Mouse (Mus musculus) neutrophil, adult 83 days (primary cell): ENCODE measurements around the gene Bglap. TPM values are rescaled to one million over a fixed set of nuclear protein-coding genes. Genes with fewer than 3 reads are reported as not detected.

Experiments used
- total RNA-seq, 2 experiments: library from RNA; stranded (reverse); gene quantifications; one replicate each; pipeline ENCODE4 v1.2.4; 2023

Bglap gene
- total RNA-seq = 100 to 1,000 TPM; 105 to 139 TPM

GRCm38 (mm10) chr3:88384364-88384763 lies at the start of gene Bglap:
Bglap (minus strand) TSS chr3:88384464.

GRCm38 (mm10) chr3:88424605-88425329 lies 40.5 kb upstream of the Bglap start, which contains the start of gene Slc25a44:
Slc25a44 (minus strand) TSS chr3:88425139.

GRCm38 (mm10) chr3:88409741-88410644 lies 25.7 kb upstream of the Bglap start, which contains the start of gene Pmf1:
Pmf1 (minus strand) TSS chr3:88410331.

GRCm38 (mm10) chr3:88378599-88378998 lies 5.7 kb downstream of the Bglap start, which contains the start of gene Bglap2:
Bglap2 (minus strand) TSS chr3:88378699.

GRCm38 (mm10) chr3:88372643-88373042 lies 11.6 kb downstream of the Bglap start, which contains the start of gene Bglap3:
Bglap3 (minus strand) TSS chr3:88372743.

GRCm38 (mm10) chr3:88364337-88364736 lies 19.9 kb downstream of the Bglap start, which contains the start of gene Paqr6:
Paqr6 (plus strand) TSS chr3:88364584.

GRCm38 (mm10) chr3:88336058-88337013 lies 47.9 kb downstream of the Bglap start, which contains the start of the genes Tmem79 and Smg5:
Tmem79 (minus strand) TSS chr3:88336148.
Smg5 (plus strand) TSS chr3:88336260.

Other genes with a start within 250 kb of the Bglap start
- 10 to 100 TPM; 55.4 to 69.5 TPM for gene Mef2d, start 242.1 kb downstream of the Bglap start, total RNA-seq
- gene Rhbg, start 129.8 kb downstream of the Bglap start, total RNA-seq = not detected
- not detected for gene Gm38392, start 97.3 kb downstream of the Bglap start, total RNA-seq
- gene Tsacc, start 87.5 kb downstream of the Bglap start, total RNA-seq = 1 to 10 TPM in 1 of 2 experiments, not detected in 1; 1.3 TPM
- 10 to 100 TPM; 66.6 to 69.9 TPM for gene Cct3, start 87.3 kb downstream of the Bglap start, total RNA-seq
- gene Glmp, start 59.4 kb downstream of the Bglap start, total RNA-seq = 100 to 1,000 TPM; 114 to 115 TPM
- gene Tmem79, start 48.3 kb downstream of the Bglap start, total RNA-seq = 1 to 10 TPM; 1.2 to 1.3 TPM
- 10 to 100 TPM; 48.0 to 51.9 TPM for gene Smg5, start 48.2 kb downstream of the Bglap start, total RNA-seq
- 1 to 10 TPM in 1 of 2 experiments, under 1 TPM in 1; 0.46 to 1.1 TPM for gene Paqr6, start 19.9 kb downstream of the Bglap start, total RNA-seq
- 10 to 100 TPM; 15.2 to 25.3 TPM for gene Bglap3, start 11.7 kb downstream of the Bglap start, total RNA-seq
- gene Bglap2, start 5.8 kb downstream of the Bglap start, total RNA-seq = 10 to 100 TPM; 26.3 to 43.3 TPM
- 10 to 100 TPM; 59.0 to 65.4 TPM for gene Pmf1, start 25.9 kb upstream of the Bglap start, total RNA-seq
- 10 to 100 TPM; 16.1 to 16.3 TPM for gene Slc25a44, start 40.7 kb upstream of the Bglap start, total RNA-seq
- gene Sema4a, start 76.7 kb upstream of the Bglap start, total RNA-seq = 100 to 1,000 TPM; 296 to 331 TPM
- 10 to 100 TPM; 17.1 to 26.2 TPM for gene Lmna, start 125.5 kb upstream of the Bglap start, total RNA-seq
- under 1 TPM; 0.20 to 0.33 TPM for gene Mex3a, start 147.9 kb upstream of the Bglap start, total RNA-seq
- gene Rab25, start 163.8 kb upstream of the Bglap start, total RNA-seq = not detected
- gene Lamtor2, start 168.6 kb upstream of the Bglap start, total RNA-seq = 10 to 100 TPM; 74.0 to 89.2 TPM
- gene Ubqln4, start 169.3 kb upstream of the Bglap start, total RNA-seq = 10 to 100 TPM; 20.0 to 20.2 TPM
- 10 to 100 TPM; 77.9 to 78.3 TPM for gene Ssr2, start 191.4 kb upstream of the Bglap start, total RNA-seq
- 100 to 1,000 TPM; 201 to 231 TPM for gene Arhgef2, start 221.5 kb upstream of the Bglap start, total RNA-seq